Mouse (Mus musculus): ENCODE data around the gene Trarg1.

GRCm38 (mm10) chr11:76640231-76640630 is 39.4 kb upstream of the Trarg1 start:
- TF ChIP-seq POLR2A (IDR thresholded peaks at IDR 0.05; ENCODE audit: extremely low read depth, insufficient read depth, low read length) (no peak), CTCF (IDR thresholded peaks at IDR 0.05; ENCODE audit: extremely low read depth, insufficient read depth, low read length) (no peak)

Measured in cortical plate, adult 2 months (tissue).